Mouse (Mus musculus) heart, adult 2 months (tissue): Measurements from ENCODE around the gene Magi2.

Experiments
- CTCF ChIP-seq: fragments of 200-600 bp; IDR thresholded peaks from 2 replicates; pipeline ENCODE4 v1.8.1; 2022; ENCODE audit warnings: antibody characterized with exemption, mild to moderate bottlenecking, moderate library complexity
- EP300 ChIP-seq: fragments of 200-500 bp; IDR thresholded peaks from 2 replicates; pipeline ENCODE4 v1.6.1; 2011; ENCODE audit warnings: low read depth, low read length, control low read depth; ENCODE audit not compliant: insufficient read depth
- POLR2A ChIP-seq: fragments of 200-500 bp; IDR thresholded peaks from 2 replicates; pipeline ENCODE4 v1.6.1; 2011; ENCODE audit warnings: mild to moderate bottlenecking, low read depth, low read length, control low read depth; ENCODE audit not compliant: insufficient read depth

DNA sequence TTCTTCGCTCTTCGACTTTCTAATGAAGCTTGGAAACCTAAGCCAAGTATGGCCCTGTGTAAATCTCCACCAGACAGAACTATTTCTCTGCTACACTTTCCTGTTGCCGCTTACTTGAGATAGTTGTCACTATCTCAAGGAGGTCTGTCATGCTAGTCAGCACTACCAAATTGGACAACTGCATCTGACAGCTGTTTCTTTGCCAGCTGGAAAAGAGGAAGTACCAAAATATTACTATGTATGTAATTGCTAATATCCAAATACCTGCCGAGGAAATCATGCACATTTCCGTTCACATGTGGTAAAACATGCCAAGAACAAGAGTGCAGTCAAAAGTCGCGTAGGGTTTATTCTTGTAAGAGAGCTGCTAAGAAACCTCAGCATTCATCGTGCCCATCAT, 1126.1 kb downstream of the Magi2 start:
- TF ChIP-seq CTCF (no peak), EP300 (no peak), POLR2A (no peak)
